Mouse (Mus musculus) lung, embryonic 14.5 days (tissue): ENCODE measurements around the gene Fcor. TPM values are rescaled to one million over a fixed set of nuclear protein-coding genes. Genes with fewer than 3 reads are reported as not detected.

Source experiments
- ATAC-seq: fragments of 200-750 bp; cut with Nextera tagmentation; 2 replicates; pipeline ENCODE4 v1.8.0; 2017; ENCODE audit warnings: mild to moderate bottlenecking, moderate TSS enrichment, moderate library complexity; ENCODE audit not compliant: insufficient read depth
- DNase-seq: peaks from one replicate; pipeline ENCODE4 v3.0.0-alpha.2; 2015
- H3K27ac ChIP-seq: fragments of 300-500 bp; sonication (generic); 2 replicates; pipeline ENCODE4 v1.5.1; 2014; ENCODE audit warnings: low read depth, mild to moderate bottlenecking, moderate library complexity
- H3K27me3 ChIP-seq: fragments of 300-500 bp; sonication (generic); 2 replicates; pipeline ENCODE4 v1.6.1; 2014; ENCODE audit warnings: low read length, control low read depth; ENCODE audit not compliant: insufficient read depth
- H3K36me3 ChIP-seq: fragments of 300-500 bp; sonication (generic); 2 replicates; pipeline ENCODE4 v1.6.1; 2014; ENCODE audit warnings: control low read depth; ENCODE audit not compliant: insufficient read depth
- H3K4me1 ChIP-seq: fragments of 300-500 bp; sonication (generic); 2 replicates; pipeline ENCODE4 v1.6.1; 2014; ENCODE audit warnings: antibody characterized with exemption, control low read depth; ENCODE audit not compliant: insufficient read depth
- H3K4me2 ChIP-seq: fragments of 300-500 bp; sonication (generic); 2 replicates; pipeline ENCODE4 v1.6.1; 2014; ENCODE audit warnings: mild to moderate bottlenecking
- H3K4me3 ChIP-seq: fragments of 300-500 bp; sonication (generic); 2 replicates; pipeline ENCODE4 v1.5.1; 2014; ENCODE audit warnings: low read depth, low read length
- H3K9ac ChIP-seq: fragments of 300-500 bp; sonication (generic); 2 replicates; pipeline ENCODE4 v1.6.1; 2014
- H3K9me3 ChIP-seq: fragments of 300-500 bp; sonication (generic); 2 replicates; pipeline ENCODE4 v1.6.1; 2016; ENCODE audit warnings: low read depth, low read length, control low read depth
- CTCF ChIP-seq: IDR thresholded peaks from 2 replicates; pipeline ENCODE4 v1.5.1; 2016; ENCODE audit warnings: antibody characterized with exemption, low read depth
- WGBS: fragments of 180-500 bp; shearing (Covaris S2); extraction: QIAGEN DNeasy Blood & Tissue Kit; methylation state at CpG from one replicate; pipeline ENCODE4 v1.1.7; 2014; 5-methylcytosine and 5-hydroxymethylcytosine counted together
- polyA plus RNA-seq: library from polyadenylated mRNA; unstranded; fragments of >200 nt; fragmentation: Nextera tagmentation; extraction: Ambion mirVana; gene quantifications from 2 replicates; pipeline ENCODE4 v1.2.1, GENCODE M21; 2014

Fcor gene
- polyA plus RNA-seq, 1 experiment from 2014 or later: 11.9 TPM

DNA sequence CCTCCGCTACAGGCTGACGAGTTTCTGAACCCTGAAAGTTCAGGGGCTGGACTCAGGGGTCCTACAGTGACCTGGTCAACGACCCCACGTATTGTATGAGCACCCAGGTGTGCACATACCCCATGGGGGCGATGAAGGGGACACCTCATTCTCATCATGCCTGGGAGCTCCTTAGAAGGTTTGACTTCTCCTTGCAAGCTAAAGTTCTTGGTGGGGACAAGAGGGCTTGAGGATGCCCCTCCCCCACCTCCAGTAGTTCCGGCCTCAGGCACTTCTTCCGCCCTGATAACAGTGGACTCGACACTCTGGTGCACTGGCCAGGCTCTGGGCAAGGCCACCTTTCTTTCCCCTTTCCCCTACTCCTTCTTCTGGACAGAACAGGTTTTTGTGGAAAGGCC is 40.7 kb downstream of the Fcor start:
- peak; percentile 13; the same call in 1 of the 2 replicates for ATAC-seq
- WGBS: 16% methylated on average over 8 of the region's 8 CpGs
- H3K36me3 ChIP-seq: 0 out of 2 replicates have a peak, but pooled peaks cover 6% of the 10 kb centered on the region

GRCm38 (mm10) chr8:3630647-3631477 is 41.3 kb downstream of the Fcor start, which contains the start of gene Stxbp2:
Gene Stxbp2, plus strand, starts transcription at chr8:3630955.
- Histone ChIP-seq H3K9ac (peak within 1 kb of the TSS; percentile 56), H3K36me3 (0 out of 2 replicates have a peak, but pooled peaks cover 3% of the 10 kb centered on the region), H3K4me2 (peak within 1 kb of the TSS; percentile 62), H3K27ac (no peak within 1 kb of the TSS), H3K9me3 (no peaks in the 10 kb centered on the region), H3K27me3 (0 out of 2 replicates have a peak, but pooled peaks cover 5% of the 10 kb centered on the region), H3K4me3 (peak within 1 kb of the TSS; percentile 59), H3K4me1 (no peaks in the 10 kb centered on the region)
- WGBS: 5% methylated on average over 47 of the region's 47 CpGs
- ATAC-seq (peak; percentile 92), DNase-seq (peak; percentile 83)
- no peak for TF ChIP-seq CTCF

More for the DNA sequence above, 40.7 kb downstream of the Fcor start:
- no peak for TF ChIP-seq CTCF
- Histone ChIP-seq H3K4me1 (no peaks in the 10 kb centered on the region), H3K4me2 (peak overlapping the region; percentile 62), H3K27me3 (0 out of 2 replicates have a peak, but pooled peaks cover 5% of the 10 kb centered on the region), H3K9me3 (no peaks in the 10 kb centered on the region), H3K4me3 (peak overlapping the region; percentile 59), H3K27ac (no peak overlapping the region), H3K9ac (peak overlapping the region; percentile 56)
- DNase-seq: no peak

DNA sequence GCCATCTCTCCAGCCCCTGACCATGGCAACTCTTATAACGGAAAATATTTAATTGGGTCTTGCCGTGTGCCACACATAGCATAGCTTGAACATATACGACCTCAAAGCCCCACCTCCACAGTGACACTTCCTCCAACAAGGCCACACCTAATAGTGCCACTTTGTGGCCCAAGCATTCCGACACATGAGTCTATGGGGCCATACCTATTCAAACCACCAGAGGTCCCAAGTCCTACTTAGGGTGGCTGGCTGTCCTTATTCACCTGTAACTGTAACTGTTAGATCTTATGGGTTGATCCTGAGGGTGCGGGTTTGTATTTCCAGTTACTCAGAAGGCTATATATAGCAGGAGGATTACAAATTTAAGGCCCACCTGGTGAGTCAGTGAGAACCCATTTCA is 44.1 kb downstream of the Fcor start:
- DNase-seq (peak; percentile 43), ATAC-seq (no peak)
- Histone ChIP-seq H3K4me1 (no peaks in the 10 kb centered on the region), H3K36me3 (no peaks in the 10 kb centered on the region), H3K4me2 (no peak overlapping the region), H3K4me3 (no peak overlapping the region), H3K9me3 (no peaks in the 10 kb centered on the region), H3K9ac (no peak overlapping the region), H3K27ac (no peak overlapping the region), H3K27me3 (0 out of 2 replicates have a peak, but pooled peaks cover 5% of the 10 kb centered on the region)
- peak; percentile 60 for TF ChIP-seq CTCF
- WGBS: 29% methylated on average over 5 of the region's 5 CpGs

GRCm38 (mm10) chr8:3626971-3627370 is 45.2 kb downstream of the Fcor start:
- DNase-seq (no peak), ATAC-seq (no peak)
- Histone ChIP-seq H3K9ac (no peak overlapping the region), H3K27ac (no peak overlapping the region), H3K4me3 (no peak overlapping the region), H3K36me3 (no peaks in the 10 kb centered on the region), H3K4me1 (no peaks in the 10 kb centered on the region), H3K4me2 (no peak overlapping the region), H3K9me3 (no peaks in the 10 kb centered on the region), H3K27me3 (0 out of 2 replicates have a peak, but pooled peaks cover 5% of the 10 kb centered on the region)
- 45% methylated on average over 5 of the region's 5 CpGs for WGBS
- TF ChIP-seq CTCF: no peak

DNA sequence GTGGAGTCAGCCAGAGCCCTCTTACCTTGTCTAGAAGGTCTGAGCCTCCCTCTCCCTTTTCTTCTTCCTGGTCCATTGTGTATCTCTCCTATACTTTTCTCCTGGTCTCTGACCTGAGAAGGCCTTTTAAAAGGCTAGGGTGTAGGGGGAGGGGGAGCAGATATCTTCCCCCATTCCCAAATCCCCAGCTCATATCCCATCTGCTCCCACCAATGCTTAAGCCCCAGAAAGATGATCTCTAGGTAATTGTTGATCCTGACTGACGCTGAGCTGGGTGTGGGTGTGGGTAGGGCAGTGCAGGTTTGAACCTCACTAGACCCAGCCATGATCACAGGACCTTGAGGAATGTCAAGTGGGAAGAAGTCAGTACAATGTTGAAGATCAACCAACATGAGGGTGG is 46.7 kb downstream of the Fcor start, which contains the start of gene Pcp2:
Gene Pcp2 (minus strand): TSS at position 101 of the 400 bp plus-strand sequence.
- DNase-seq: no peak
- WGBS: 64% methylated on average over 1 of the region's 1 CpGs

GRCm38 (mm10) chr8:3622119-3622518 is 50.0 kb downstream of the Fcor start:
- H3K36me3 ChIP-seq: peaks cover 14% of the 10 kb centered on the region
- peaks cover 3% of the 10 kb centered on the region; the same call in 1 of the 2 replicates for H3K4me1 ChIP-seq
- WGBS: 63% methylated on average over 8 of the region's 8 CpGs
- no peak for DNase-seq
- H3K27me3 ChIP-seq: no peaks in the 10 kb centered on the region
- H3K4me2 ChIP-seq: peak overlapping the region; percentile 69
- no peaks in the 10 kb centered on the region for H3K9me3 ChIP-seq
- H3K4me3 ChIP-seq: peak overlapping the region; percentile 87
- H3K27ac ChIP-seq: no peak overlapping the region
- peak overlapping the region; percentile 55 for H3K9ac ChIP-seq
- TF ChIP-seq CTCF: no peak
- no peak for ATAC-seq

More for the DNA sequence above, 46.7 kb downstream of the Fcor start, which contains the start of gene Pcp2:
- no peak within 1 kb of the TSS for H3K4me3 ChIP-seq
- no peaks in the 10 kb centered on the region for H3K4me1 ChIP-seq
- TF ChIP-seq CTCF: no peak
- H3K27ac ChIP-seq: no peak within 1 kb of the TSS
- 0 out of 2 replicates have a peak, but pooled peaks cover 5% of the 10 kb centered on the region for H3K27me3 ChIP-seq
- no peak within 1 kb of the TSS for H3K4me2 ChIP-seq
- H3K9ac ChIP-seq: no peak within 1 kb of the TSS
- no peak for ATAC-seq
- H3K36me3 ChIP-seq: no peaks in the 10 kb centered on the region
- no peaks in the 10 kb centered on the region for H3K9me3 ChIP-seq
